35 mouse cellular contexts compared by ENCODE assay signal in the genomic region with DNA sequence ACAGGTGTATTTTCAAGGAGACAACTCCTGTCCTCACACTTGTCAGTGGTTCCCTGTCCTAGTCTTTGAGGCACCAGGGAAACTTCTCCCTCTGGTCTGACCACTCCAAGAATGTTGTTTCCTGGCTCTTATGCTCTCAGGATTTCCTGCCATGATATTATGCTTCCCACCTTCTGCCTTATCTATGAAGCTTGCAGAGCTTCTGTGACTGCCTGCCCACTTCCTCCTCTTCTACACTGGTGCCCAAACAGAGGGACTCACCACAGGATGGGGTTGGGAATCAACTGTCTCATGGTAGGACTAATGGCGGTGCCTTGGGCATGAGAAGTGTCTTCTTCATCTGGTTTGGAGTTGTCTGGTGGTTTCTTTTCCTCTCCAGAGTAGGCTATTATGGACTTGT.
"Had no signal": no experiment of that assay in that cellular context is flagged by ENCODE, and none has a peak within 500 bp of the region (broad histone marks: within the 10 kb centered on the region; RNA-seq: fewer than 3 reads in every experiment).

No protein-coding gene starts in this region.

- H3K36me3 ChIP-seq: heart, embryonic 10.5 days; heart, embryonic 12.5 days; heart, embryonic 13.5 days; heart, embryonic 15.5 days; hindbrain, embryonic 10.5 days; hindbrain, embryonic 12.5 days; hindbrain, embryonic 13.5 days; hindbrain, embryonic 15.5 days; intestine, embryonic 15.5 days; kidney, embryonic 15.5 days had no signal

- H3K9ac ChIP-seq: heart, embryonic 12.5 days; heart, embryonic 13.5 days; heart, embryonic 15.5 days; hindbrain, embryonic 12.5 days; hindbrain, embryonic 13.5 days; hindbrain, embryonic 14.5 days; hindbrain, embryonic 15.5 days; intestine, embryonic 15.5 days; kidney, embryonic 15.5 days had no signal

- H3K27ac ChIP-seq: heart, embryonic 10.5 days; heart, embryonic 13.5 days; heart, embryonic 15.5 days; hindbrain, embryonic 10.5 days; hindbrain, embryonic 12.5 days; hindbrain, embryonic 13.5 days; hindbrain, embryonic 14.5 days; hindbrain, embryonic 15.5 days; hindbrain, postnatal 0 days; intestine, embryonic 15.5 days; kidney, embryonic 15.5 days; kidney, postnatal 0 days; layer of hippocampus, adult 2 months had no signal

- H3K27me3 ChIP-seq: heart, embryonic 12.5 days; heart, embryonic 13.5 days; heart, embryonic 15.5 days; hindbrain, embryonic 12.5 days; hindbrain, embryonic 15.5 days; intestine, embryonic 15.5 days had no signal

- H3K4me2 ChIP-seq: heart, embryonic 11.5 days; heart, embryonic 12.5 days; heart, embryonic 13.5 days; heart, embryonic 15.5 days; hindbrain, embryonic 12.5 days; hindbrain, embryonic 13.5 days; hindbrain, embryonic 14.5 days; hindbrain, embryonic 15.5 days; intestine, embryonic 15.5 days; kidney, embryonic 15.5 days had no signal

- ATAC-seq: hindbrain, embryonic 16.5 days; hindbrain, postnatal 0 days; inflammation-experienced regulatory T-cells, adult 6 months; intestine, embryonic 15.5 days; intestine, embryonic 16.5 days; intestine, postnatal 0 days had no signal

- H3K9me3 ChIP-seq: heart, embryonic 10.5 days; heart, embryonic 12.5 days; heart, embryonic 13.5 days; heart, embryonic 15.5 days; hindbrain, embryonic 10.5 days; hindbrain, embryonic 12.5 days; hindbrain, embryonic 13.5 days; hindbrain, embryonic 15.5 days; intestine, embryonic 15.5 days; kidney, embryonic 15.5 days had no signal

- H3K4me3 ChIP-seq: heart, embryonic 10.5 days; heart, embryonic 12.5 days; heart, embryonic 13.5 days; heart, embryonic 15.5 days; hindbrain, embryonic 10.5 days; hindbrain, embryonic 12.5 days; hindbrain, embryonic 13.5 days; hindbrain, embryonic 15.5 days; intestine, embryonic 15.5 days; kidney, embryonic 15.5 days; layer of hippocampus, adult 2 months had no signal

- DNase-seq: heart, postnatal 10 days; heart, postnatal 14 days; heart, postnatal 36 days; heart, postnatal 4 days; kidney, adult 11 months; kidney, adult 18-20 months; kidney, adult 2 months; kidney, adult 8-10 months; kidney, adult 9 months; kidney, postnatal 10 days; kidney, postnatal 14 days; kidney, postnatal 25 days; kidney, postnatal 36 days; kidney, postnatal 4 days; layer of hippocampus, adult 9-11 months; layer of hippocampus, postnatal 36 days had no signal
